Mouse (Mus musculus): Measurements from ENCODE around the gene Pld2. TPM values are rescaled to one million over a fixed set of nuclear protein-coding genes. Genes with fewer than 3 reads are reported as not detected.

The Pld2 gene
- 10 to 100 TPM; 14.5 to 20.7 TPM for total RNA-seq (2021)

- DNase-seq (ENCODE audit: low spot score in 2 of 2) = peak; percentile 68 to 74
- intact Hi-C loops (cut with DNase I) = loop anchor here (5.0 kb wide), 1 partner anchor 67 kb away; no protein-coding TSS in a partner anchor
Measured at GRCm38 (mm10) chr11:70539877-70540587, at the start of gene Pld2. Gene Pld2, plus strand, starts transcription at chr11:70540064.

GRCm38 (mm10) chr11:70499566-70500475 lies 40.0 kb upstream of the Pld2 start:
- intact Hi-C loops (cut with DNase I) = no loop called here

GRCm38 (mm10) chr11:70500476-70500812 lies 39.4 kb upstream of the Pld2 start:
- intact Hi-C loops (cut with DNase I) = no loop called here
- DNase-seq (ENCODE audit: low spot score in 2 of 2) = no peak

More at GRCm38 (mm10) chr11:70499566-70500475, 40.0 kb upstream of the Pld2 start:
- no peak for DNase-seq (ENCODE audit: low spot score in 2 of 2)

GRCm38 (mm10) chr11:70502018-70502417 lies 37.8 kb upstream of the Pld2 start:
- intact Hi-C loops (cut with DNase I) = no loop called here
- no peak for DNase-seq (ENCODE audit: low spot score in 2 of 2)

- intact Hi-C loops (cut with DNase I) = loop anchor here (5.0 kb wide), 3 partner anchors 53 to 93 kb away; partner anchors contain the start of genes Arrb2, Med11 and Pelp1
- DNase-seq (ENCODE audit: low spot score in 2 of 2) = no peak
Measured at GRCm38 (mm10) chr11:70504970-70505369, 34.9 kb upstream of the Pld2 start, which contains the start of gene Tm4sf5. Gene Tm4sf5, plus strand, starts transcription at chr11:70505244.

- DNase-seq (ENCODE audit: low spot score in 2 of 2) = no peak
- intact Hi-C loops (cut with DNase I) = loop anchor here (5.0 kb wide), 3 partner anchors 54 to 94 kb away; partner anchors contain the start of genes Arrb2, Med11 and Pelp1
Measured at GRCm38 (mm10) chr11:70506385-70506784, 33.5 kb upstream of the Pld2 start.

GRCm38 (mm10) chr11:70506962-70507515 lies 32.8 kb upstream of the Pld2 start:
- intact Hi-C loops (cut with DNase I) = loop anchor here (5.0 kb wide), 3 partner anchors 55 to 95 kb away; partner anchors contain the start of genes Arrb2, Med11 and Pelp1
- DNase-seq (ENCODE audit: low spot score in 2 of 2) = no peak

- intact Hi-C loops (cut with DNase I) = loop anchor here (5.0 kb wide), 3 partner anchors 58 to 98 kb away; partner anchors contain the start of genes Arrb2, Med11 and Pelp1
- peak; percentile 21 to 41 for DNase-seq (ENCODE audit: low spot score in 2 of 2)
Measured at GRCm38 (mm10) chr11:70509753-70510564, 29.9 kb upstream of the Pld2 start.

GRCm38 (mm10) chr11:70511242-70511641 lies 28.6 kb upstream of the Pld2 start:
- DNase-seq (ENCODE audit: low spot score in 2 of 2) = no peak
- intact Hi-C loops (cut with DNase I) = no loop called here

GRCm38 (mm10) chr11:70511825-70512224 lies 28.0 kb upstream of the Pld2 start:
- DNase-seq (ENCODE audit: low spot score in 2 of 2) = no peak
- intact Hi-C loops (cut with DNase I) = no loop called here

GRCm38 (mm10) chr11:70512709-70513342 lies 27.0 kb upstream of the Pld2 start:
- no peak for DNase-seq (ENCODE audit: low spot score in 2 of 2)
- intact Hi-C loops (cut with DNase I) = no loop called here

GRCm38 (mm10) chr11:70513520-70513919 lies 26.3 kb upstream of the Pld2 start:
- DNase-seq (ENCODE audit: low spot score in 2 of 2) = no peak
- intact Hi-C loops (cut with DNase I) = no loop called here

GRCm38 (mm10) chr11:70514288-70514687 lies 25.6 kb upstream of the Pld2 start, which contains the start of gene Vmo1:
Gene Vmo1, minus strand, starts transcription at chr11:70514616.
- intact Hi-C loops (cut with DNase I) = no loop called here
- no peak for DNase-seq (ENCODE audit: low spot score in 2 of 2)

- no peak for DNase-seq (ENCODE audit: low spot score in 2 of 2)
- intact Hi-C loops (cut with DNase I) = loop anchor here (2.0 to 5.0 kb wide), 2 partner anchors 106 to 236 kb away; no protein-coding TSS in a partner anchor
Measured at GRCm38 (mm10) chr11:70516352-70516751, 23.5 kb upstream of the Pld2 start.

- no peak for DNase-seq (ENCODE audit: low spot score in 2 of 2)
- intact Hi-C loops (cut with DNase I) = loop anchor here (5.0 kb wide), 1 partner anchor 234 kb away; no protein-coding TSS in a partner anchor
Measured at GRCm38 (mm10) chr11:70518436-70518835, 21.4 kb upstream of the Pld2 start.

GRCm38 (mm10) chr11:70518923-70519322 lies 20.9 kb upstream of the Pld2 start, which contains the start of gene Gltpd2:
Gene Gltpd2, plus strand, starts transcription at chr11:70519196.
- DNase-seq (ENCODE audit: low spot score in 2 of 2) = no peak
- intact Hi-C loops (cut with DNase I) = loop anchor here (5.0 kb wide), 1 partner anchor 233 kb away; no protein-coding TSS in a partner anchor

GRCm38 (mm10) chr11:70520178-70520769 lies 19.6 kb upstream of the Pld2 start:
- intact Hi-C loops (cut with DNase I) = no loop called here

More at GRCm38 (mm10) chr11:70520178-70520769, 19.6 kb upstream of the Pld2 start:
- DNase-seq (ENCODE audit: low spot score in 2 of 2) = no peak

All from left cerebral cortex, postnatal 36 days (tissue).